Mouse (Mus musculus) layer of hippocampus, adult 2 months (tissue): ENCODE measurements around the gene Pigp. TPM values are rescaled to one million over a fixed set of nuclear protein-coding genes. Genes with fewer than 3 reads are reported as not detected.

Source experiments
- DNase-seq, 2 experiments: peaks; one replicate each; pipeline ENCODE4 v3.0.0; 2022; ENCODE audit warnings: low spot score in 2 of 2
- H3K27ac ChIP-seq: fragments of 200-600 bp; 2 replicates; pipeline ENCODE4 v1.8.1; 2022
- H3K4me3 ChIP-seq: fragments of 200-600 bp; 2 replicates; pipeline ENCODE4 v1.8.1; 2022; ENCODE audit warnings: mild to moderate bottlenecking
- CTCF ChIP-seq: fragments of 200-600 bp; conservative IDR thresholded peaks from 2 replicates; pipeline ENCODE4 v1.8.1; 2022; ENCODE audit warnings: antibody characterized with exemption, mild to moderate bottlenecking, moderate library complexity
- total RNA-seq, 2 experiments: library from RNA; stranded (reverse); gene quantifications; 2 replicates each; pipeline ENCODE4 v1.2.3; 2021

The Pigp gene
- total RNA-seq, 2 experiments from 2014 or later, result 39.8 to 42.8 TPM

- no peak for TF ChIP-seq CTCF
- Histone ChIP-seq H3K27ac (no peak overlapping the region), H3K4me3 (no peak overlapping the region)
- DNase-seq, result no peak
Measured at GRCm38 (mm10) chr16:94379386-94379785, 7.7 kb upstream of the Pigp start.

DNA sequence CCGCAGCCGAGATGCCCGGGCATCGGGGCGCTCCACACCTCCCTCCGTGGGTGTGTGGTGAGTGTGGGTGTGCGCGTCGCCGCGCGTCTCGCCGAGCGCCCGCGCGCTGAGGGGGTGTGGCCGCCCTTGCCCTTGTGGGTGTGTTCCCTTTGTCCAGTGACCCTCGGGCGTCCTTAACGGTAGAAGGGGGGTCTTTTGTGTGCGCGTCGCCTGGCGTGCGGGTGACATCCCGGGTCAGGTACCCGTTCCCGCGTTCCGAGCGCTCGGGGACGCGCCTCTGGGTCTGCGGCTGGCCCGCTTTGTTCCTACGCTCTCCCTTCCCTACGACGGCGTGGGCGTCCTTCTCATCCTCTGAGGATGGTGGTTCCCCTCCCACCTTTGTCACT is 734 bp downstream of the Pigp start:
- TF ChIP-seq CTCF, result no peak
- peak in 1 of 2 experiments; percentile 34 for DNase-seq
- Histone ChIP-seq H3K4me3 (peak overlapping the region; percentile 94), H3K27ac (peak overlapping the region; percentile 100)

GRCm38 (mm10) chr16:94370173-94370914 is 1.3 kb downstream of the Pigp start, which contains the start of gene Ttc3:
Gene Ttc3, plus strand, starts transcription at chr16:94370618.
- DNase-seq, result peak; percentile 95 to 96
- no peak for TF ChIP-seq CTCF
- Histone ChIP-seq H3K4me3 (peak within 1 kb of the TSS; percentile 94), H3K27ac (peak within 1 kb of the TSS; percentile 100)

DNA sequence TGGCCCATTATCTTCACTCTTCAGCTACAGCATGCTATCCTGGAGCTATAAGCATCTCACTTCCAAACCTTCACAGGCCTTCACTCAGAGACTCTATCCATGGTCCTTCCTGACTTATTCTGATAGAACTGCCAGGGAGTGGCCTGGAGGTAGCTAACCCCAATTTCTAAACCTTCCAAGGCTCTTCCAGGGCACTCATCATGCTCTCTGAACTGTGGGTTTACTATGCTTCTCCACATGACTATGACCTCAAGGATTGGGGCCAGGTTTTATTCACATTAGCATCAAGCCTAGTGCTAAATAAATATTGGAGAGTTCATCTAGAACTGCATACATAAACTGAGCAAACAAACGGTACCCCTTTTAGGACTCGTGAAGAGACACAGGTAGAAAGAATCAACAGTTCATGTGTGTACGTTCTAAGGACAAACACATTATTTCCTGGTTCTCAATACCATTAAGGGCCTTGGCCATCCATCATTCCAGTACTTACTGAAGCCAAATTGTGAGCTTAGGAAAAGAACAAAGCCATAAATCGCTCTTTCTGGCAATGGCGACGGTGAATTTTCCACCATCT is 2.0 kb downstream of the Pigp start:
- peak overlapping the region; percentile 94 for H3K4me3 ChIP-seq
- no peak for DNase-seq
- no peak for TF ChIP-seq CTCF
- H3K27ac ChIP-seq, result peak overlapping the region; percentile 100

- no peak for TF ChIP-seq CTCF
- no peak for DNase-seq
- H3K27ac ChIP-seq, result no peak overlapping the region
- no peak overlapping the region for H3K4me3 ChIP-seq
Measured at GRCm38 (mm10) chr16:94365435-94365834, 6.2 kb downstream of the Pigp start.

DNA sequence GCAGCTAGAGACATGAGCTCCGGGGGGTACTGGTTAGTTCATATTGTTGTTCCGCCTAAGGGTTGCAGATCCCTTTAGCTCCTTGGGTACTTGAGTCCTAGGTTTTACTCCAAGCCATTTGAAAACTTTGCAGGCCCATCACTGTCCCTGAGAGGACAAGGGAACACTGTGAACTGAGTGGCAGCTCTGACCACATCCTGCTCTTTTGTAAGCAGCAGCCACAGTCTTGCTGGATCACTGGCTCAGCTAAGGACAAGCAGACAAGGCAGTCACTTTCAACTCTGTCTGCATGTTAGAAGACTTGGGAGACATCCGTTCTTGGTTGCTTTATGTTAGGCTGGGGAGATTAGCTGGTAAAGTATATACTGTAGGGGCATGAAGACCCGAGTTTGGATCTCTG is 7.8 kb downstream of the Pigp start:
- H3K27ac ChIP-seq, result no peak overlapping the region
- no peak overlapping the region for H3K4me3 ChIP-seq
- no peak for DNase-seq
- TF ChIP-seq CTCF, result no peak

DNA sequence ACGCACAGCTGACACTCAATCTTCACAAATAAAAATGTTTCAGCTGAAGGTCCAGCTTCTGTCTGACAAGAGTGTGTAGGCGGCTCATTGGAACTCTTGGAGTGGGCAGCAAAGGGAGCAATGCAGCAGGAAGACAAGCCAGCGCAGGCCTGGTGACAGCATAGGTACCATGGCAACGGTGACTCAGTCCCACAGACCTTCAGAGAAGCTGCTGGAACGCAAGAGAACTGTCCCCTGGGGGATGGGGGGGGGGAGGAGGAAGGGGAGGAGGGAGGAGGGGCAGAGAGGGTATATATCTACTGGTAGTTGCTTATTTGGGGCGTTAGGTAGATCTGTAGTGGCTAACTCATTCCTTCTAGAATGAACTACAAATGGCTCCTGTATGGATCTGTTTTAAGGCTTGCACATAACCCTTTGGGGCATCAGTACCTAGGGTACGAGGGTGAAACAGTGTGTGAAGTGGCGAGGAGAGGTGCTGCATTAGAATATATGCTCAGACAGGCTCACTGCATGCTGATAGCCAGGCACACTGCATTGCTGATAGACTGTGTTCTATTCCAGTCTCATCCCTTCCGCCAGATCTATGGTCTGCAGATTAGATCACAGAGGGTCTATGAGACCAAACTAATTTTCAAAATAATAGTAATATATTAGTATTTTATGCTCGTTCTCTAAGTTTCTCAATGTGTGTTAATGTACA is 9.3 kb downstream of the Pigp start:
- H3K27ac ChIP-seq, result peak overlapping the region; percentile 85
- no peak overlapping the region for H3K4me3 ChIP-seq

GRCm38 (mm10) chr16:94360578-94361350 is 10.9 kb downstream of the Pigp start:
- H3K4me3 ChIP-seq, result no peak overlapping the region
- no peak for TF ChIP-seq CTCF
- no peak for DNase-seq
- H3K27ac ChIP-seq, result peak overlapping the region; percentile 85; the same call in 1 of the 2 replicates

More for the DNA sequence above, 9.3 kb downstream of the Pigp start:
- no peak for TF ChIP-seq CTCF
- peak; percentile 67 to 90 for DNase-seq

GRCm38 (mm10) chr16:94358091-94358490 is 13.6 kb downstream of the Pigp start:
- DNase-seq, result no peak
- TF ChIP-seq CTCF, result no peak
- H3K4me3 ChIP-seq, result no peak overlapping the region
- H3K27ac ChIP-seq, result no peak overlapping the region

GRCm38 (mm10) chr16:94356776-94357494 is 14.7 kb downstream of the Pigp start:
- TF ChIP-seq CTCF, result no peak

GRCm38 (mm10) chr16:94356046-94356445 is 15.6 kb downstream of the Pigp start:
- Histone ChIP-seq H3K4me3 (no peak overlapping the region), H3K27ac (no peak overlapping the region)
- no peak for DNase-seq
- no peak for TF ChIP-seq CTCF

More at GRCm38 (mm10) chr16:94356776-94357494, 14.7 kb downstream of the Pigp start:
- no peak overlapping the region for H3K4me3 ChIP-seq
- H3K27ac ChIP-seq, result no peak overlapping the region
- no peak for DNase-seq

DNA sequence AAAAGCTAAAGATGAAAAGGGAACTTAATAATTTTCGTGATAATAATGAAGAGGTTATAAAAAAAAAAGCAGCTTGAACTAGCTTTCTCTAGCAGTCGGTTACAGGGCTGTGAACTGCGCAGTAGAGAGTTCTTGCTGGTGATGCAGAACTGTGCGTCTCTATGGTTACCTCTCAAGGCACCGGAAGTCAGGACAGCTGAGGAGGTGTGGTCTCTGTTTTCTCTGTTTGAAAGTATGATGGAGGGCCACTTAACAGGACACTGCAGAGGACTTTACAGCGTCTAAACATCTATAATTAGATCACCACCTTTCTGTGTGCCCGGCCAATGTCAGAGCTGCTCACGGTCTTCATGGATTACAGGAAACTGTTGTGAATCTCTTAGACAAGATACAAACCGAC is 17.2 kb downstream of the Pigp start:
- TF ChIP-seq CTCF, result no peak
- peak overlapping the region; percentile 59; the same call in 1 of the 2 replicates for H3K27ac ChIP-seq
- H3K4me3 ChIP-seq, result no peak overlapping the region
- DNase-seq, result peak; percentile 30 to 40
